Mouse (Mus musculus) left cerebral cortex, adult 18-20 months (tissue): ENCODE data around the gene Clptm1l. TPM values are rescaled to one million over a fixed set of nuclear protein-coding genes. Genes with fewer than 3 reads are reported as not detected.

Source experiments
- DNase-seq, 2 experiments: peaks; one replicate each; pipeline ENCODE4 v3.0.0; 2021 to 2022; ENCODE audit warnings: low spot score in 2 of 2, mixed read lengths in 1 of 2
- long read RNA-seq, 2 experiments: library from polyadenylated mRNA; stranded (forward); transcript quantifications; one replicate each; pipeline ENCODE4 v2.0.0; 2021
- total RNA-seq, 2 experiments: library from RNA; stranded (reverse); gene quantifications; 2 replicates each; pipeline ENCODE4 v1.2.3; 2021

Clptm1l gene
- total RNA-seq: 100 to 1,000 TPM; 109 to 128 TPM
- long read RNA-seq, experiment 1, transcript Clptm1l-201 (17 exons, 2,340 nt): major isoform, 92 of 115 reads
- long read RNA-seq, experiment 1, partial matches to known transcripts: 12 of 115 reads
- long read RNA-seq, experiment 1, other reads (novel, unspliced or antisense): 11 of 115 reads
- long read RNA-seq, experiment 2, transcript Clptm1l-201 (17 exons, 2,340 nt): major isoform, 86 of 103 reads
- long read RNA-seq, experiment 2, partial matches to known transcripts: 7 of 103 reads
- long read RNA-seq, experiment 2, other reads (novel, unspliced or antisense): 10 of 103 reads

- DNase-seq: peak; percentile 99 to 100
Observed at GRCm38 (mm10) chr13:73603522-73604155, at the start of gene Clptm1l. Gene Clptm1l, plus strand, starts transcription at chr13:73604006.

- no peak for DNase-seq
Observed at GRCm38 (mm10) chr13:73564201-73564600, 39.6 kb upstream of the Clptm1l start.

GRCm38 (mm10) chr13:73575051-73575450 is 28.8 kb upstream of the Clptm1l start:
- no peak for DNase-seq

GRCm38 (mm10) chr13:73577277-73577676 is 26.5 kb upstream of the Clptm1l start:
- DNase-seq: no peak

- no peak for DNase-seq
Observed at GRCm38 (mm10) chr13:73591488-73591887, 12.3 kb upstream of the Clptm1l start.

- DNase-seq: no peak
Observed at GRCm38 (mm10) chr13:73592546-73592945, 11.3 kb upstream of the Clptm1l start.

GRCm38 (mm10) chr13:73596276-73596675 is 7.5 kb upstream of the Clptm1l start:
- DNase-seq: no peak

- no peak for DNase-seq
Observed at GRCm38 (mm10) chr13:73600217-73600616, 3.6 kb upstream of the Clptm1l start.

GRCm38 (mm10) chr13:73603046-73603445 is 760 bp upstream of the Clptm1l start:
- no peak for DNase-seq

GRCm38 (mm10) chr13:73604156-73604957 is 551 bp downstream of the Clptm1l start:
- DNase-seq: no peak

GRCm38 (mm10) chr13:73618406-73618805 is 14.6 kb downstream of the Clptm1l start:
- DNase-seq: no peak

GRCm38 (mm10) chr13:73620637-73621036 is 16.8 kb downstream of the Clptm1l start:
- no peak for DNase-seq

GRCm38 (mm10) chr13:73626410-73626744 is 22.6 kb downstream of the Clptm1l start:
- DNase-seq: no peak

- peak; percentile 41 to 46 for DNase-seq
Observed at GRCm38 (mm10) chr13:73626745-73627549, 23.1 kb downstream of the Clptm1l start, which contains the start of gene Tert. Gene Tert, plus strand, starts transcription at chr13:73626911.

GRCm38 (mm10) chr13:73628586-73629113 is 24.8 kb downstream of the Clptm1l start:
- DNase-seq: no peak

- no peak for DNase-seq
Observed at GRCm38 (mm10) chr13:73631837-73632236, 28.0 kb downstream of the Clptm1l start.

GRCm38 (mm10) chr13:73637826-73638225 is 34.0 kb downstream of the Clptm1l start:
- no peak for DNase-seq

- DNase-seq: no peak
Observed at GRCm38 (mm10) chr13:73641296-73641695, 37.5 kb downstream of the Clptm1l start.

GRCm38 (mm10) chr13:73646397-73647087 is 42.7 kb downstream of the Clptm1l start:
- peak; percentile 53 to 60 for DNase-seq

GRCm38 (mm10) chr13:73653266-73653665 is 49.5 kb downstream of the Clptm1l start:
- no peak for DNase-seq
